Mouse (Mus musculus) left cerebral cortex, postnatal 36 days (tissue): Measurements from ENCODE around the gene Phkb. TPM values are rescaled to one million over a fixed set of nuclear protein-coding genes. Genes with fewer than 3 reads are reported as not detected.
A peak's percentile ranks its signal among the peaks of the same experiment; 100 is the strongest.
"Not testable (repeated sequence)": the region's sequence is repeated elsewhere in the genome, so short reads cannot be mapped to it uniquely, and the experiment has no call there.

Experiments
- DNase-seq, 2 experiments: peaks; one replicate each; pipeline ENCODE4 v3.0.0; 2021 to 2022; ENCODE audit warnings: low spot score in 2 of 2, mixed read lengths in 1 of 2
- intact Hi-C: fragments of 180-260 bp; cut with DNase I; formaldehyde crosslinking; loops from one replicate; pipeline ENCODE4 v1.15.1; 2025
- total RNA-seq, 2 experiments: library from RNA; stranded (reverse); gene quantifications; 2 replicates each; pipeline ENCODE4 v1.2.3; 2021

The Phkb gene
- 10 to 100 TPM; 37.3 to 44.9 TPM for total RNA-seq

GRCm38 (mm10) chr8:85840657-85841488, at the start of gene Phkb, which contains the start of gene Itfg1:
TSS of gene Phkb (plus strand) at chr8:85840959.
TSS of gene Itfg1 (minus strand) at chr8:85840921.
- intact Hi-C loops = no loop called here
- DNase-seq = peak; percentile 92 to 94

DNA sequence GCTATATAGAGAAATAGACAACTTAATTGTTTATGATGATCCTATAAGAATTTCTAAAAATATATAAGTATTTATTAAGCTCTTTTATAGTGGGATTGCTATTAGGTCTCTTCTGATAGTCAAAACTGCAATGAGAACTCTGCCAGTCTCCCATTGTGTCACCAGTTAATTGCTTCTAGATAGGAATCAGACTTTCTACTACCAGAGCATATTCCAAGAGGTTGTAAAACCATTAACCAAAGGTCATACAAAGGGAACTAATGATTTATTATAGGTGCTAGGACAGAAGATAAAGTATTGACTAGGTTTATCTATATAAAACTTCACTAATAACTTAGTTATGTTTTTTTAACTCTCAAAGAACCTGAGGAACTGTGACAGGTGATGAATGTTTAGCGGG, 44.4 kb upstream of the Phkb start:
- intact Hi-C loops, DNase-seq: not testable (repeated sequence)

DNA sequence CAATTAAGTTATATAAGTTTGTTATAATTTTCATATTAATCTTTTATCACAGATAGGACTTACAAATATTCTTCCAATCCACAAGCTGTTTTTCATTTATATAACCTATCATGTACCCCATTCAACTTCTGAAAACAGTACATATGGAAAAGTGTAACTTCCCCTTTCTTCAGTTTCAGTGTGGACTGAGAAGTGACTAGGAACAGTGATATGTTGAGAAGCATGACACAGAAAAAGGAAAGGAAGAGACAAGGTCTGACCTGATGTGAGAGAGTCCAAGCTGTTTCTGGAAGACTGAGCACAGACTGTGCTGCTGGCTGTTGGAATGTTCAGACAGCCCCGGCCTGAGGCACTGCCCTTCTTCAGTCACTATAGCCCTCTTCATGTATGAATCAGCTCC, 40.6 kb upstream of the Phkb start:
- no peak for DNase-seq
- intact Hi-C loops = no loop called here

DNA sequence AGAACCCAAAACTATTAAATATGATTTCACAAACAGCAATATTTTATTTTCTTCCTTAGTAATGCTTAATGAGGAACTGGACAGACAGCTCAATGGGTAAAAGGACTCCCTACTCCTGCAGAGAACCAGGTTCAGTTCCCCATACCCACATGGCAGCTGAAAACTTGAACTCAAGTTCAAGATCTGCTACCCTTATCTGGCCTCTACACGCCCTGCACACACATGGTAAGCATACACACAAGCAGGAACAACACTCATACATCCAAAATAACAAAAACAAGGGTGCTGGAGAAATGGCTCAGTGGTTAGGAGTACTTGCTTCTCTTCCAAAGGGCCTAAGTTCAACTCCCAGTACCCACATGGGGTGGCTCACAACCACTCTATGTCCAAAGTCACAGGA, 39.4 kb upstream of the Phkb start:
- intact Hi-C loops = no loop called here
- DNase-seq = no peak

DNA sequence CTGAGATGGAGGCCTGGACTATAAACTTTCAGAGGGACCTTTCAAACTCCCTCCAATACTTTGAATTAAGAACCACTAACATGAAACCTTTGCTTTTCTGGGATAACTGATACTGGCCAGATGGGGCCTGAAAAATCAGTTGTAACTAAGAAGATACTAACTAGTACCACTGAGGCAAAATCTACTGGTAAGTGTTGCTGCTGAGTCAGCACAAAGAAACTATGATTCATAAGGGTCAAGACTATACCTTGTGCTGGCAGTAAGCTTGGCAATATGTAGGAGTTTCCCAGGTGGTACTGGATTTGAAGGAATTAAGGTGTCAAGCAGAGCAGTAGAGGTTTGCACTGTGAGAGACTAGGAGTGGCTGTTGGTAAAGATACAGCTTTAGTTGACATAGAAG, 27.1 kb upstream of the Phkb start:
- no peak for DNase-seq
- intact Hi-C loops = no loop called here

DNA sequence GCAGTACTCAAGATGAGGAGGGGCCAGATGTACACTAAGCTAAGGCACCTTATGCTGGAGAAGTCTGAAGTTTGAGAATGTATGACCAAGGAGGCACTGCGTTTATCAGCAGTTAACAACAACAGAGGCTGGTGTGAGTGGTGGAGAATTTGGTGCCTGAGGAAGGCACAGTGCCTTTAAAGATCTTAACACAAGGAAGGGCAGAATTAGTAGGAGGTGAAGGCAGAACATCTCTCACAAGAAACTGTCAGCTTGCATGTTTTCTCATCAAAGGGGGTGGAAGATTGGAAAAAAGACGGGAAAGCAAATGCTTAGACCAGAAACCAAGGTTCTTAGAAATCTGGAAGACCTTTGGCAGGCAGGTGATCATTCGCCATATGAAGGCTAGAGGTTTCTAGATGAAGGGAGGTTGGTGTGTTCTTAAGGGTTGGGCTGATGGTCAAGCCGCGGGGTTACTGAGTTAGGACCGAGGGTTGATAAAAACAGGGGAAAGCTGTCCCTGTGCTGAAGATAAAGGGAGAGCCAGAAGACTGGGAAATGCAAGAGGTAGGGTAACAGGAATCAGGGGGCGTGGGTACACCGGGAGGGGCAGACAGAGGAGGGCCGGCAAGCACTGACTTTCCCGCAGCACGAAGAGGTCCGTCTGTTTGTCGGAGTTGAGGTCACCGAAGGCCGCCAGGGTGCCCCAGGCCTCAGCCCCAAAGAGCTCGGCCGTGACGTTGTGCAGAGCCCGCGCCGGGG, 673 bp upstream of the Phkb start:
- intact Hi-C loops = no loop called here
- peak in 1 of 2 experiments; percentile 8 for DNase-seq

GRCm38 (mm10) chr8:85841489-85841795, 683 bp downstream of the Phkb start:
- no peak for DNase-seq
- intact Hi-C loops = no loop called here

DNA sequence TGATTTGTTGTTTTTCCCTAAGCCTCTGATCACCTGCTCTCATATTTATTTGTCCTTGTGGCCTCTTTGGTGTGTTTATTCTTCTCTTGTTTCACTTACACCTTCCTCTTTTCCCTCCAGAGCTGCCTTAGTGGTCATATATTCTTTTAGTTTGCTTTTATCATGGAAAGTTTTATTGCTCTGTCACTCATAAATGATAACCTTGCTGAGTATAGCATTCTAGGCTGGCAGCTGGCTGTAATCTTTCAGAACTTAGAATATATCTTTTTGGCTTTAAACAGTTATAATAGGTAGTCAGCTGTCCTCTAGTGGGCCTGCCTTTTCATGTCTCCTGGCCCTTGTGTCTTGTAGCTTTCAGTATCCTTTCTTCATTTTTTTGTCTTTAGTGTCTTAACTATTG, 5.1 kb downstream of the Phkb start:
- intact Hi-C loops = no loop called here

DNA sequence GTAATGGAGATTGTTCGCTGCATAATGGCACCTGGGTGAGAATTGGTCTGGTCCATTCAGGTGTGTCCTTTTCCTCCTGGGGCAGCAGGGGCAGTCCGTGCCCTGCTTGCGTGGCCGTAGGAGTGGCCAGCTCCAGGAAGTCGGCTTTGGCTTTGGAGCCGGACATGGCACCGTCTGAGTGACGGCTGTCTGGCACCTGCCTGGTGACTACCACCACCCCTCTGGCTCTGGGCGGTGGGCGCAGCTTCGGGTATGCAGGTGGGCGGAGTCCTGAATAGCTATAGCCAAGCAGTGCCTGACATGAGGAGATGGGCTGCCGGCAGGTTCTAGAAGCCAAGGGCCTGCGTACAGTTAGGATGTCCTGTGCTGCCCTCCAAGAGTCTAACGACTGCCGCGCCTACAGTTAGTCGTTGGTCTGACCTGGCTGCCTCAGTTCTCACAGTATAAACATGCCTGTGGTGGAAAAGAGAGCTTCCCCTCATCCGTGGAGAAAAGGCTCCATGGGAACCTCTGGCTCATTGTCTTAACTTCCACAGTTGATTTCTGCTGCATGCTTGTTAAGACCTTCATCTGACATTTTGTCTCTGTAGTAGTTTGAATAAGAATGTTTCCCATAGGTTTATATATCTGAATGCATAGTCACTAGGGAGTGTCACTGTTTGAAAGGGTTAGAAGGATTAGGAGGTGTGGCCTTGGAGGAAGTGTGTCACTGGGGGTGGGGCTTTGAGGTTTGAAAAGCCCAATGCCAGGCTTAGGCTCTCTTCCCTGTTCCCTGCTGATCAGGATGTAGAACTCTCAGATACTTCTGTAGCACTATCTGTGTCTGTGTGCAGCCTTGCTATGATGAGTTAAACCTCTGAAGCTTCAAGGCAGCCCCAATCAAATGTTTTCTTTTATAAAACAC, 13.7 kb downstream of the Phkb start:
- no peak for DNase-seq
- intact Hi-C loops = no loop called here

More for the DNA sequence above, 5.1 kb downstream of the Phkb start:
- no peak for DNase-seq

- intact Hi-C loops, DNase-seq: not testable (repeated sequence)
Observed at GRCm38 (mm10) chr8:85857227-85857896, 16.6 kb downstream of the Phkb start.

DNA sequence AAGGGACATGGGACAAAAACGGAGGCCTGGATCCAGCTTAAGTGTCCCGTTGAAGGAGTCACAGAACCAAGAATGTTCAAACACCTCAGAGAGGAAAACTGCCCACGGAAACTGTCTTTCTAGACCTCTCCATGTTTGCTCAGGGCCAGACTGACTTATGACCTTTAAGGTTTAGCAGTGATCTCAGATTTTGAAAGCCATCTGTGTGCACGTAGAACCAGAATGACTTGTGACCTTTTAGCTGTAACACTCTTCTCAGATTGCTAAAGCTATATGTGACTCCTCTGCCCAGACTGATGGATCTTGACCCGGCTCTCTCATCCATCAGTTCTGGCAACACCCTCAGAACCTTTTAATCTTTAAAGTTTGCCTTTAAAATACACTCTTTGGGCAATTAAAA, 19.9 kb downstream of the Phkb start:
- no peak for DNase-seq
- intact Hi-C loops = no loop called here

GRCm38 (mm10) chr8:85862381-85862780, 21.6 kb downstream of the Phkb start:
- intact Hi-C loops = no loop called here
- no peak for DNase-seq

- intact Hi-C loops = no loop called here
- no peak for DNase-seq
Observed at GRCm38 (mm10) chr8:85871660-85872059, 30.9 kb downstream of the Phkb start.

- intact Hi-C loops = no loop called here
Observed at GRCm38 (mm10) chr8:85877976-85878375, 37.2 kb downstream of the Phkb start.

GRCm38 (mm10) chr8:85879624-85880023, 38.9 kb downstream of the Phkb start:
- intact Hi-C loops = no loop called here
- no peak for DNase-seq

More at GRCm38 (mm10) chr8:85877976-85878375, 37.2 kb downstream of the Phkb start:
- no peak for DNase-seq

- DNase-seq = no peak
- intact Hi-C loops = no loop called here
Observed at GRCm38 (mm10) chr8:85884811-85885210, 44.1 kb downstream of the Phkb start.

- intact Hi-C loops = no loop called here
- DNase-seq = no peak
Observed at GRCm38 (mm10) chr8:85897636-85898035, 56.9 kb downstream of the Phkb start.

DNA sequence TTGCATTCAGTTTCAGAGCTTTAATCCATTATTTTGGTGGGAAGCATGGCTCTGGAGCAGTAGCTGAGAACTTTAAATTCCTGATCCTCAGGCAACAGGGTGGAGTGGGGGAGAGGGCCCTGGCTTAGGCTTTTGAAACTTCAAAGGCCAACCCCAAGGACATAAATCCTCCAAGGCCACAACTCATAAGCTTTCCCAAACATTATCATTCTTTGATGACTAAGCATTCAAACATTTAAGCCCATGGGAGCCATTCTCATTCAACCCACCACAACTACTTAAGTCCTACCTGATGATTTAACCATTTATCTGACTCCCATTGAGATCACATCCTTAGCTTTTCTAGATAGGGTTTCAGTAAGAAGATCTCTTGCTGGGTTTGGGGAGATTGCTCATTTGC, 84.2 kb downstream of the Phkb start:
- intact Hi-C loops = no loop called here

GRCm38 (mm10) chr8:85925574-85925973, 84.8 kb downstream of the Phkb start:
- intact Hi-C loops = no loop called here
- DNase-seq = no peak

More for the DNA sequence above, 84.2 kb downstream of the Phkb start:
- no peak for DNase-seq
